Mouse (Mus musculus): ENCODE data around the gene Zbtb42.

The Zbtb42 gene

GRCm38 (mm10) chr12:112693185-112694126 is 14.8 kb downstream of the Zbtb42 start:
- DNase-seq = peak; percentile 94

GRCm38 (mm10) chr12:112694127-112694475 is 15.5 kb downstream of the Zbtb42 start:
- DNase-seq = no peak

- no peak for DNase-seq
These were observed 18.3 kb downstream of the Zbtb42 start for GRCm38 (mm10) chr12:112696806-112697425.

GRCm38 (mm10) chr12:112700522-112700921 is 21.9 kb downstream of the Zbtb42 start:
- no peak for DNase-seq

- DNase-seq = no peak
These were observed 24.0 kb downstream of the Zbtb42 start for GRCm38 (mm10) chr12:112702374-112703320.

- peak; percentile 90 for DNase-seq
These were observed 28.3 kb downstream of the Zbtb42 start for GRCm38 (mm10) chr12:112706704-112707572.

GRCm38 (mm10) chr12:112707573-112707869 is 28.9 kb downstream of the Zbtb42 start:
- DNase-seq = no peak

- no peak for DNase-seq
These were observed 35.4 kb downstream of the Zbtb42 start for GRCm38 (mm10) chr12:112713984-112714383.

- peak; percentile 70 for DNase-seq
These were observed 38.5 kb downstream of the Zbtb42 start for GRCm38 (mm10) chr12:112717140-112717539.

GRCm38 (mm10) chr12:112718995-112719394 is 40.4 kb downstream of the Zbtb42 start:
- no peak for DNase-seq

- DNase-seq = no peak
These were observed 41.6 kb downstream of the Zbtb42 start, which contains the start of gene Cep170b for GRCm38 (mm10) chr12:112720216-112720615. TSS of gene Cep170b (plus strand) at chr12:112720455.

- DNase-seq = no peak
These were observed 42.3 kb downstream of the Zbtb42 start for GRCm38 (mm10) chr12:112720890-112721423.

- peak; percentile 54 for DNase-seq
These were observed 43.0 kb downstream of the Zbtb42 start for GRCm38 (mm10) chr12:112721424-112722239.

- peak; percentile 28 for DNase-seq
These were observed 43.8 kb downstream of the Zbtb42 start for GRCm38 (mm10) chr12:112722240-112723027.

- DNase-seq = no peak
These were observed 44.4 kb downstream of the Zbtb42 start for GRCm38 (mm10) chr12:112723028-112723330.

- DNase-seq = no peak
These were observed 44.8 kb downstream of the Zbtb42 start for GRCm38 (mm10) chr12:112723445-112723844.

GRCm38 (mm10) chr12:112724077-112724805 is 45.6 kb downstream of the Zbtb42 start:
- peak; percentile 75 for DNase-seq

GRCm38 (mm10) chr12:112727801-112728200 is 49.2 kb downstream of the Zbtb42 start:
- DNase-seq = no peak

- DNase-seq = no peak
These were observed 52.2 kb downstream of the Zbtb42 start for GRCm38 (mm10) chr12:112730808-112731207.

All from thymus, postnatal 25 days (tissue).